Mouse (Mus musculus) embryonic fibroblast, embryonic 13.5 days (primary cell): ENCODE data around the gene Syn2. TPM values are rescaled to one million over a fixed set of nuclear protein-coding genes. Genes with fewer than 3 reads are reported as not detected.

Source experiments
- H3K27ac ChIP-seq: 2 replicates; pipeline ENCODE4 v1.5.1; 2012; ENCODE audit warnings: low read length, control low read depth, inconsistent platforms; ENCODE audit not compliant: insufficient read depth
- H3K4me1 ChIP-seq: 2 replicates; pipeline ENCODE4 v1.6.1; 2011; ENCODE audit warnings: low read length; ENCODE audit not compliant: control insufficient read depth, insufficient read depth
- H3K4me3 ChIP-seq: 2 replicates; pipeline ENCODE4 v1.5.1; 2011; ENCODE audit warnings: mild to moderate bottlenecking, control low read depth, low read length; ENCODE audit not compliant: insufficient read depth
- CTCF ChIP-seq: IDR thresholded peaks from 2 replicates; pipeline ENCODE4 v1.5.1; 2011; ENCODE audit warnings: mild to moderate bottlenecking, control low read depth, low read length, moderate library complexity, borderline replicate concordance; ENCODE audit not compliant: insufficient read depth
- POLR2A ChIP-seq: IDR thresholded peaks from 2 replicates; pipeline ENCODE4 v1.6.1; 2011; ENCODE audit warnings: low read depth, mild to moderate bottlenecking, control low read depth, low read length, moderate library complexity
- polyA plus RNA-seq: library from polyadenylated mRNA; stranded (reverse); fragments of >200 nt; gene quantifications from 2 replicates; pipeline ENCODE4 v1.2.4, GENCODE M21; 2011; ENCODE audit warnings: low read depth; ENCODE audit not compliant: missing spikeins, insufficient read length

Syn2 gene
- polyA plus RNA-seq, 1 experiment = not detected

- TF ChIP-seq POLR2A (no peak), CTCF (no peak)
- Histone ChIP-seq H3K4me3 (no peak overlapping the region), H3K4me1 (no peaks in the 10 kb centered on the region), H3K27ac (no peak overlapping the region)
These were observed 9.9 kb upstream of the Syn2 start for GRCm38 (mm10) chr6:115124675-115125357.

- Histone ChIP-seq H3K4me1 (no peaks in the 10 kb centered on the region), H3K27ac (no peak overlapping the region), H3K4me3 (no peak overlapping the region)
- TF ChIP-seq POLR2A (no peak), CTCF (no peak)
These were observed 9.4 kb upstream of the Syn2 start for GRCm38 (mm10) chr6:115125358-115125720.

- Histone ChIP-seq H3K4me1 (no peaks in the 10 kb centered on the region), H3K27ac (no peak overlapping the region), H3K4me3 (no peak overlapping the region)
- TF ChIP-seq POLR2A = no peak
- no peak for TF ChIP-seq CTCF
These were observed 8.4 kb upstream of the Syn2 start for GRCm38 (mm10) chr6:115126232-115126785.

GRCm38 (mm10) chr6:115126851-115127250 is 7.9 kb upstream of the Syn2 start:
- TF ChIP-seq POLR2A = no peak
- no peak for TF ChIP-seq CTCF

GRCm38 (mm10) chr6:115127255-115127824 is 7.4 kb upstream of the Syn2 start:
- H3K4me3 ChIP-seq = no peak overlapping the region
- H3K4me1 ChIP-seq = no peaks in the 10 kb centered on the region
- TF ChIP-seq POLR2A (no peak), CTCF (no peak)
- H3K27ac ChIP-seq = no peak overlapping the region

More at GRCm38 (mm10) chr6:115126851-115127250, 7.9 kb upstream of the Syn2 start:
- Histone ChIP-seq H3K4me3 (no peak overlapping the region), H3K27ac (no peak overlapping the region), H3K4me1 (no peaks in the 10 kb centered on the region)

GRCm38 (mm10) chr6:115135332-115135649 is 589 bp downstream of the Syn2 start:
- TF ChIP-seq CTCF = no peak
- no peak for TF ChIP-seq POLR2A
- H3K27ac ChIP-seq = no peak overlapping the region
- no peaks in the 10 kb centered on the region for H3K4me1 ChIP-seq
- H3K4me3 ChIP-seq = no peak overlapping the region

GRCm38 (mm10) chr6:115136156-115136555 is 1.5 kb downstream of the Syn2 start:
- TF ChIP-seq CTCF (no peak), POLR2A (no peak)

GRCm38 (mm10) chr6:115141446-115141845 is 6.7 kb downstream of the Syn2 start:
- TF ChIP-seq POLR2A (no peak), CTCF (no peak)
- no peak overlapping the region for H3K27ac ChIP-seq
- no peak overlapping the region for H3K4me3 ChIP-seq
- no peaks in the 10 kb centered on the region for H3K4me1 ChIP-seq

More at GRCm38 (mm10) chr6:115136156-115136555, 1.5 kb downstream of the Syn2 start:
- H3K4me3 ChIP-seq = no peak overlapping the region
- H3K27ac ChIP-seq = no peak overlapping the region
- no peaks in the 10 kb centered on the region for H3K4me1 ChIP-seq

GRCm38 (mm10) chr6:115161175-115161574 is 26.5 kb downstream of the Syn2 start:
- no peak for TF ChIP-seq POLR2A
- no peak for TF ChIP-seq CTCF
- H3K27ac ChIP-seq = no peak overlapping the region
- H3K4me3 ChIP-seq = no peak overlapping the region
- H3K4me1 ChIP-seq = no peaks in the 10 kb centered on the region

- H3K4me1 ChIP-seq = no peaks in the 10 kb centered on the region
- no peak overlapping the region for H3K27ac ChIP-seq
- TF ChIP-seq CTCF (no peak), POLR2A (no peak)
- no peak overlapping the region for H3K4me3 ChIP-seq
These were observed 31.3 kb downstream of the Syn2 start for GRCm38 (mm10) chr6:115165863-115166470.
